Mouse (Mus musculus) neural tube, embryonic 15.5 days (tissue): ENCODE results near the gene Cdk19. TPM values are rescaled to one million over a fixed set of nuclear protein-coding genes. Genes with fewer than 3 reads are reported as not detected.

Experiments
- ATAC-seq: fragments of 200-750 bp; cut with Nextera tagmentation; 2 replicates; pipeline ENCODE4 v1.8.0; 2017; ENCODE audit warnings: mild to moderate bottlenecking, moderate TSS enrichment, moderate library complexity; ENCODE audit not compliant: low FRiP score
- H3K27ac ChIP-seq: fragments of 300-500 bp; sonication (generic); replicated peaks from 2 replicates; pipeline ENCODE4 v1.5.1; 2015; ENCODE audit warnings: mild to moderate bottlenecking, inconsistent platforms
- H3K27me3 ChIP-seq: fragments of 300-500 bp; sonication (generic); replicated peaks from 2 replicates; pipeline ENCODE4 v1.6.1; 2015; ENCODE audit warnings: inconsistent platforms
- H3K36me3 ChIP-seq: fragments of 300-500 bp; sonication (generic); 2 replicates; pipeline ENCODE4 v1.6.1; 2015; ENCODE audit warnings: inconsistent platforms
- H3K4me1 ChIP-seq: fragments of 300-500 bp; sonication (generic); 2 replicates; pipeline ENCODE4 v1.6.1; 2015; ENCODE audit warnings: inconsistent platforms
- H3K4me2 ChIP-seq: fragments of 300-500 bp; sonication (generic); 2 replicates; pipeline ENCODE4 v1.6.1; 2015; ENCODE audit warnings: inconsistent platforms, mild to moderate bottlenecking, moderate library complexity
- H3K4me3 ChIP-seq: fragments of 300-500 bp; sonication (generic); replicated peaks from 2 replicates; pipeline ENCODE4 v1.5.1; 2015; ENCODE audit warnings: mild to moderate bottlenecking, inconsistent platforms
- H3K9ac ChIP-seq: fragments of 300-500 bp; sonication (generic); replicated peaks from 2 replicates; pipeline ENCODE4 v1.6.1; 2015; ENCODE audit warnings: mild to moderate bottlenecking, inconsistent platforms
- H3K9me3 ChIP-seq: fragments of 300-500 bp; sonication (generic); replicated peaks from 2 replicates; pipeline ENCODE4 v1.6.1; 2016; ENCODE audit warnings: inconsistent platforms
- WGBS: fragments of 180-500 bp; shearing (Covaris S2); methylation state at CpG from one replicate; pipeline ENCODE4 v1.1.7; 2015; ENCODE audit warnings: mixed read lengths; 5-methylcytosine and 5-hydroxymethylcytosine counted together
- polyA plus RNA-seq: library from polyadenylated mRNA; unstranded; fragments of >200 nt; fragmentation: Nextera tagmentation; extraction: Ambion mirVana; gene quantifications from 2 replicates; pipeline ENCODE4 v1.2.1, GENCODE M21; 2015

The Cdk19 gene
- polyA plus RNA-seq, 1 experiment from 2014 or later = 9.7 TPM

DNA sequence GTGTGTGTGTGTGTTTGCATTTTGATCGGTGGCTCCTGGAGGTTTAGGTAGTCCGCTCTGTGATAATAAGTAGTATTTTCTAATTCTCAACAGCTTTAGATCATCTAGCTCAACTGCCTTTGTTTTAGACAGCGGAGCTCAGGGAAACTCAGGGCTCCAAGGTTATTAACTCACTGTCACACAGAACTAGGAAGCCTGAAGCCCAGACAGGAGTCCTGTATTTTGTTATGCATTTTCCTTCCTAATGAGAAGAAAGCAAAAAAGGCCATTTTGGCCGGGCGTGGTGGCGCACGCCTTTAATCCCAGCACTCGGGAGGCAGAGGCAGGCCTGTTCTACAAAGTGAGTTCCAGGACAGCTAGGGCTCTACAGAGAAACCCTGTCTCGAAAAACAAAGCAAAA, 14.7 kb downstream of the Cdk19 start:
- Histone ChIP-seq H3K36me3 (no peaks in the 10 kb centered on the region), H3K4me3 (no peak overlapping the region), H3K27me3 (no peaks in the 10 kb centered on the region), H3K4me1 (peaks cover 18% of the 10 kb centered on the region), H3K9ac (no peak overlapping the region), H3K4me2 (no peak overlapping the region), H3K27ac (no peak overlapping the region), H3K9me3 (no peaks in the 10 kb centered on the region)
- ATAC-seq = no peak
- WGBS = 84% methylated on average over 9 of the region's 9 CpGs

DNA sequence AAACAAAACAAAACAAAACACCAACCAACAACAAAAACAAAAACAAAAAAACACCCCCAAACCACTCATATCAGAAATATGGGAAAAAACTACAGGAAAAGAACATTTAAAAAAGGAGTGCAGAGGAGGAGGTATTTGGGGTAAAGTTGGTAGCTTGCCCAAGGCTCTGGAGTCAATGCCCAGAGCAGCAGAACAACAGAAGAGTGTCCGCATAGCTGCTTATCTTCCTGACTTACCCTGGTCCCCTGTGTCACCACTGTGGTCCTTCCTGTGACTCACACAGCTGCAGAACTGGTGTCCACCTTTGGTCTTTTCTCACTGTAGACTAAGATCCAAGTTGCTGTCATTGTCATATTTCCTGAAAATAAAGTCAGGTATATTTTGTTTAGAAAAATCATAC, 15.2 kb downstream of the Cdk19 start:
- no peak for ATAC-seq
- Histone ChIP-seq H3K36me3 (no peaks in the 10 kb centered on the region), H3K9me3 (no peaks in the 10 kb centered on the region), H3K27me3 (no peaks in the 10 kb centered on the region), H3K4me1 (peaks cover 18% of the 10 kb centered on the region), H3K4me2 (no peak overlapping the region), H3K9ac (no peak overlapping the region), H3K4me3 (no peak overlapping the region), H3K27ac (no peak overlapping the region)
- WGBS = 83% methylated on average over 1 of the region's 1 CpGs

DNA sequence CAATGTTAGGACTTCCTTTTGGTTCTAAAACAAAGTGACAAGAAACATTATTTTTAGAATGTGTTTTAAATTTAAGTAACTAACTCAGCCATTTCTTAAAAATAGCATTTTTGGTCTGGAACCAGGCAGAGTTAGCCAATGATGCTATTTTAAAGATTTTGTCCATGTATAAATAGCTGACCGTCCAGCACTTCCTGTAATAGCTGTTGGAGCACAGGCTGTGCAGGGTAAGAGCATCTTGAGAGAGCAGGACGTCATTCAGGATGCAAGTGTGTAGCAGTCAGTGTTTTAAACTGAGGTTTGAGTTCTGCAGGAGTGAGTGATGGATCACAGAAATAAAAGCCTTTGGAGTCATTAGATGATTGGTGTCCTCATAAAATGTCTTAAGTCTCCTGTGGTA, 18.8 kb downstream of the Cdk19 start:
- no peaks in the 10 kb centered on the region for H3K9me3 ChIP-seq
- no peaks in the 10 kb centered on the region for H3K4me1 ChIP-seq
- H3K27me3 ChIP-seq = no peaks in the 10 kb centered on the region
- no peaks in the 10 kb centered on the region for H3K36me3 ChIP-seq
- no peak overlapping the region for H3K4me2 ChIP-seq
- H3K9ac ChIP-seq = no peak overlapping the region
- H3K4me3 ChIP-seq = no peak overlapping the region
- 57% methylated on average over 2 of the region's 2 CpGs for WGBS
- ATAC-seq = no peak
- H3K27ac ChIP-seq = no peak overlapping the region

DNA sequence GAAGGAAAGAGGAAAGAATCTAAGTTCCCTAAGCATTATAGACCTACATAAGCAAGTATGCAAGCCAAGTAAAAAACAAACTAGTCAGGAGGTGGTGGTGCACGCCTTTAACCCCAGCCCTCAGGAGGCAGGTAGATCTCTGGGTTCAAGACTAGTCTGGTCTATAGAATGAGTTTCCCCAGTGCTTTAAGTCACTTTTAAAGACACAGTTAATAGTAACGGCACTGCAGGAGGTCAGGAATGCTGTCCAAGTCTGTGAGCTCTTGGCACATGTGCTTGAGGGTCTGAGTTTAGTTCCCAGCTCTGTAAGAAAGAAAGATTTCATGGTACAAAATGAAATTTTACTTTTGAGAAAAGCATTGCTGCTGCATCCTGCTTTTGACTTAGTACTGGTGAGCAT, 19.8 kb downstream of the Cdk19 start:
- no peak overlapping the region for H3K4me3 ChIP-seq
- peaks cover 3% of the 10 kb centered on the region for H3K4me1 ChIP-seq
- no peak for ATAC-seq
- no peak overlapping the region for H3K27ac ChIP-seq
- H3K9ac ChIP-seq = no peak overlapping the region
- H3K27me3 ChIP-seq = no peaks in the 10 kb centered on the region
- WGBS = 70% methylated on average over 2 of the region's 2 CpGs
- H3K36me3 ChIP-seq = no peaks in the 10 kb centered on the region
- no peak overlapping the region for H3K4me2 ChIP-seq
- H3K9me3 ChIP-seq = no peaks in the 10 kb centered on the region

DNA sequence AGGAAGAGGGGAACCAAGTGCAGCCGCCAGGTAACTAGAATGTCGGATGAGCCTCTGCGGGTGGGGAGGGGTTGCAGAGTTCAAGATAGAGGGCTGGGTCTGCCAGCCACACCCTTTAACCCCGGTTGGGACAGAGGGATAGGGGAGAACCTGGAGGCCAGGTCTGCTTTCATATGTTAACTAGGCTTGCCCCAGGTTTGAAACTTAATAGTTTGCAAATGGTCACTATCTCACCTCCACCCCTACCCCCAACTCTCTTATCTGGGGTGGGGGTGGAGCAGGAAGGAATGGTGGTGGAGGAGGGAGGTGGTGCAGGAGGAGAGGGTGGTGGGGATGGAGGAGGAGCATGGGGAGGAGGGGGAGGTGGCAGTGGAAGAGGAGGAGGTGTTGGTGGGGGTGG, 23.6 kb downstream of the Cdk19 start:
- H3K9ac ChIP-seq = no peak overlapping the region
- H3K4me3 ChIP-seq = no peak overlapping the region
- no peaks in the 10 kb centered on the region for H3K27me3 ChIP-seq
- no peak overlapping the region for H3K4me2 ChIP-seq
- H3K36me3 ChIP-seq = no peaks in the 10 kb centered on the region
- no peaks in the 10 kb centered on the region for H3K9me3 ChIP-seq
- no peak for ATAC-seq
- WGBS = 27% methylated on average over 4 of the region's 4 CpGs
- peaks cover 10% of the 10 kb centered on the region for H3K4me1 ChIP-seq
- H3K27ac ChIP-seq = no peak overlapping the region

DNA sequence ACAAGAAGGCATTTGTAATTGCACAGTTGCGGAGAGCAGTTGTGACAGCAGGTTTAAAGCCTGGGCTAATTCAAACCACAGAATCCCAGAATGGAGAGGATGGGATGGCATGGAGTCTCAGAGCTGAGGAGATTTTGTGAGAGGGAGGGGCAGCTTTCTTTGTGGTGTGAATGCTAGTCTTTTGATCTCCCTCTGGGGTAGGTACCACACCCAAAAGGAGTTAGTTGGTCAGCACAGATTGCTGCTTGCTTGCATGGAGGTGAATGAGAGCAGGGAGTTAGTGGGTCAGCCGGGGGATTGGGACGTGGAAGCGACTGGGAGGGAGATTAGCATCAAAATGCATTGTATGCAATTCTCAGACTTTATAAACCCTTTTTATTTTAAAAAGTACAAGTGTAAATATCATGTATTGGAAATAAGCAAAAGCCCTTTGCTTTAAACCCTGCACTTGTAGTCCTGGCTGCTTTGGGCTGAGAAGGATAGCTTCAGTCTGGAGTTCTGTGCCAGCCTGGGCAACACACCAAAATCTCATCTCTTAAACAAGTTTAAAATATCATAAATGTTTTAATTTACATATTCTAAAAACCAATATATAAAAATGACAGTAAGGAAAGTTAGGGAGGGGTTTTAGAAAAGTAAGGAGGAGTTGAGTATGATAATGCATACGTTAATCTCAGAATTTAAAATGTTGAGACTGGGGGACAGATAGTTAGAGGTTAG, 25.4 kb downstream of the Cdk19 start:
- no peak overlapping the region for H3K4me2 ChIP-seq
- no peaks in the 10 kb centered on the region for H3K27me3 ChIP-seq
- H3K27ac ChIP-seq = 0 out of 2 replicates have a peak overlapping the region, but pooled peaks have one; percentile 4
- H3K36me3 ChIP-seq = no peaks in the 10 kb centered on the region
- no peak for ATAC-seq
- peaks cover 10% of the 10 kb centered on the region for H3K4me1 ChIP-seq
- no peak overlapping the region for H3K4me3 ChIP-seq
- WGBS = 47% methylated on average over 5 of the region's 5 CpGs
- no peak overlapping the region for H3K9ac ChIP-seq
- no peaks in the 10 kb centered on the region for H3K9me3 ChIP-seq

DNA sequence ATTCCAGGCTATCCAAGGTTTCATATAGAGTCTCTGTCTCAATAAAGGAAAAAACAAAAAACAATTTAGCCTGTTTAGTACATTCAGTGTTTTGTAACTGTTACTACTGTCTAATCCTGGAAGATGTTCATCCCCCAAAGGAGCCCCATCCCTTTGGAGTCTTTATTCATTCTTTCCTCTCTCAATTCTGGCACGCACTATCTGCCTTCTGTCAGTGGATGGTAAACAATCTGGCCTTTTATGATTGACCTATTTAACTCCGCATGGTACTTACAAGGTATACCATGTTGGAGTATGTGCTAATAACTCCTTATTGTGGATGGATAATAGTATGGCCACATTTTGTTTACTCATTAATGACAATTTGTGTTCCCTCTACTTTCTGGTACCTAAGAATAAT, 26.6 kb downstream of the Cdk19 start:
- Histone ChIP-seq H3K4me3 (no peak overlapping the region), H3K4me2 (no peak overlapping the region), H3K9me3 (no peaks in the 10 kb centered on the region), H3K4me1 (peaks cover 10% of the 10 kb centered on the region), H3K27ac (no peak overlapping the region), H3K27me3 (no peaks in the 10 kb centered on the region), H3K36me3 (no peaks in the 10 kb centered on the region), H3K9ac (no peak overlapping the region)
- no peak for ATAC-seq
- 76% methylated on average over 2 of the region's 2 CpGs for WGBS

DNA sequence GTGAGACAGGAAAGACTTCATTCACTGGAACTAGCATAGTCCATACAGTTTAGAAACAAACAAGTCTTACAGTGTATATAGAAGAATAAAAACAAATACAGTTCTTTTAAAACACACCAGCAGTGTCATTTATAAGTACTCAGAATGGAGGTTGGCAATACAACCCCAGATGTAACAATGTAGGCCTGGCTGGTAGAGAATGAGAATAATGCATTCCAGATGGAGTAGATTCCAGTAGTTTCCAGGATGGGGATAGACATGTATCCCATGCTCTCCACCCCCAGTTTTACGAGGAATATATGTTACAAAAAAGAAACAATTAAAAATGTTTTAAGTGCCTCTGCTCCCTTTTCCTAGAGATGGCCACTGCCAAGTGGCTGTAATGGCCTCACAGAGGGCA, 29.2 kb downstream of the Cdk19 start:
- Histone ChIP-seq H3K4me3 (no peak overlapping the region), H3K27ac (no peak overlapping the region), H3K4me2 (no peak overlapping the region), H3K27me3 (no peaks in the 10 kb centered on the region), H3K9me3 (no peaks in the 10 kb centered on the region), H3K36me3 (no peaks in the 10 kb centered on the region), H3K4me1 (peaks cover 20% of the 10 kb centered on the region), H3K9ac (no peak overlapping the region)
- no peak for ATAC-seq
- 88% methylated on average over 1 of the region's 1 CpGs for WGBS

DNA sequence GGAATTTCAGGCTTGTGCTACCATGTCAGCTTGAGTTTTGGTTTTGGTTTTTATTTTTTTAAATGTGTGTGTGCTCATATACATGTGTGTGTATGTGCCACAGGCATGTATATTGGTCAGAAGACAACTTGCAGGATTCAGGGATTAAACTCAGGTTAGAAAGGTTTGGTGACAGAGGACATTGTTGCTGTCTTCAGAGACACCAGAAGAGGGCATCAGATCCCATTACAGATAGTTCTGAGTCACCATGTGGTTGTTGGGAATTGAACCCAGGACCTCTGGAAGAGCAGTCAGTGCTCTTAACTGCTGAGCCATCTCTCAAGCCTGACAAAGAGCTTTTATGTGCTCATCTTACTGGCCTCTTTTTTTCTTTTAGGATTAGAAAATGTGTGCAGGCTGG, 30.8 kb downstream of the Cdk19 start:
- Histone ChIP-seq H3K4me3 (no peak overlapping the region), H3K27me3 (no peaks in the 10 kb centered on the region), H3K9me3 (no peaks in the 10 kb centered on the region), H3K9ac (no peak overlapping the region), H3K4me2 (no peak overlapping the region), H3K27ac (no peak overlapping the region), H3K4me1 (peaks cover 10% of the 10 kb centered on the region), H3K36me3 (no peaks in the 10 kb centered on the region)
- ATAC-seq = no peak

DNA sequence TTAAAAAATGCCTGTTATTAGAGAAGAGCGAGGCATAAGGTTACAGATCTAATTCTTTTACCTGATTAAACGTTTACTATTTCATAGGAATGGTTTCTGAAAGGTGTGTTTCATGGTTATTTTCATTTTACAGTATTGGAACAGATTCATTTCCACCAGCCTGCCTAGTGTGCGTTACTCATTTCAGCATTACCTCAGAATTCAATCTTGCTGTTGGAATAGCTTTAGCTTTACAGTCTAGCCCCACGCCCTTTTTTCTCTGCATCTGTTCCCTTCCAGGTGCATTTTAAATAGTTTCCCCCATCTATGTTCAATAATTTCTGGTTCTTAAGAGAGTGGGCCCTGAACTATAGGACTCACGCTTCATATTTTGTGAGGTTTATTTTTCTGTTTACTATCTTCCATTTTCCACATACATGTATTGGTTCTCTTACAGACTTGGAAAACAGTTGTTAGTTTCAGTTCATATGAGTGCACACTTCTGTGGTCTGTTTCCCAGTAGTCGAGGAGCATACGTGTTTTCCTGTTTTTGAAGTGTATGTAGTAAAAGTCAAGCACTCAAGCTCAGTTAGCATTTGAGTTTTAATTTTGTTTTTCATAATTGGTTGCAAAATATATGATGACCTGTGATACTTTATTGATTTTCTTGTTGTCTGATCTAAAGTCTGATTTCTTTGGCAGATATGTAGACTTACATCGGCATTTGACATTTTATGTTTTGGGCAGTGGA, 32.0 kb downstream of the Cdk19 start:
- H3K9ac ChIP-seq = no peak overlapping the region
- H3K36me3 ChIP-seq = no peaks in the 10 kb centered on the region
- no peak overlapping the region for H3K4me3 ChIP-seq
- H3K4me1 ChIP-seq = peaks cover 11% of the 10 kb centered on the region
- H3K4me2 ChIP-seq = no peak overlapping the region
- no peaks in the 10 kb centered on the region for H3K9me3 ChIP-seq
- H3K27me3 ChIP-seq = no peaks in the 10 kb centered on the region
- no peak for ATAC-seq
- 82% methylated on average over 8 of the region's 8 CpGs for WGBS
- H3K27ac ChIP-seq = peak overlapping the region; percentile 65

DNA sequence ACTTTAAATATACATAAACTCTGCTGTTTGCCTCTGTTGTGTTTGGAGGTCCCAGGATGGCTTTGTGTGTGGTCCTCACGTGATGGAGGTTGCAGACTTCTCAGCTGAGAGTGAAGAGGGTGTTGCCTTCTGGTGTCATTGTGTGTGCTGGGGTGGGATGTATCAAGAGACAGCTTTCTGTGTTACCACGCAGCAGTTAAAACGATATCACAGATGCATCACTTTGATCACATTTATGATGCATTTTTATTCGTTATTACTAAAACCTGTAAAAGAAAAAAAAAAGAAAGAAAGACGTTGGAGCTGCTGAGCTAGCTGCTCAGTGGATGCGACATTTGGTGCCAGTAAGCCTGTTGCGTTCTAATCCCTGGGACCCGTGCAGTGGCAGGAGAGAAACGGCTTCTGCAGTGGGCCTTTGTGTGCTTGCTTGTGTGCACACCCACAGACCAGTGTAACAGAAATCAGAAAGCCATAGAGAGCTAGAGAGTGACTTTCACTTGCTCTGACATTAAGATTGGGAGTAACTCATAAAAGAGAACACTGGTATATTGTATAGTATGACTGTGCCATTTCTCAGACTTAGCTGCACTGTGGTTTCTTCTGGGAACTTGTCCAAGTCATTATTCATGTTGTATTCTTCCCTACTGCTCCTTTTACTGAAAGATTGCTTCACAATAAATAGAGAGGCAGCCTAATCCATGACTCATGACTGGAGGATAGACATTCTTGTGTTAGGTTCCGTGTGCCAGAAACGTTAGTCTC, 32.7 kb downstream of the Cdk19 start:
- peak; percentile 69 for ATAC-seq
- Histone ChIP-seq H3K27ac (peak overlapping the region; percentile 65), H3K36me3 (no peaks in the 10 kb centered on the region), H3K4me2 (peak overlapping the region; percentile 25), H3K9me3 (no peaks in the 10 kb centered on the region), H3K9ac (no peak overlapping the region), H3K27me3 (no peaks in the 10 kb centered on the region), H3K4me3 (no peak overlapping the region), H3K4me1 (peaks cover 13% of the 10 kb centered on the region)
- 26% methylated on average over 11 of the region's 11 CpGs for WGBS

DNA sequence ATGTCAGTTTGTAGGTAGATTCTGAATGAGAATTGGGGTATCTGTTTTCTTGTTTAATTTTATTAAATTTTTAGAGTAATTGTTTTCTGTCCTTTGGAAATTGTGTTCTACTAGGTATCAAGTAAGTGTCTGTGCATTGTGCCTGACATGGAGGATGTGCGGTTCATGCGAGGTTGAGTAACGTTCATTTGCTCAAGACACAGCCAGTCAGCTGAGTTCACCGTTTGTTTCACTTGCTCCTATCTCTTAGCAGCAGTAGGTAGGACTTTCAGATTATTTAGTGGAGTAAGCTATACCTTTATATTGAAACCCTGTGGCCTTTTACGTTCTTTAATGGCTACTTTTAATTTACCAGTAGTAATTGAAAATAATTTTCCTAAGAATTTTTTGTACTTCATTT, 34.4 kb downstream of the Cdk19 start:
- no peak overlapping the region for H3K4me2 ChIP-seq
- no peaks in the 10 kb centered on the region for H3K9me3 ChIP-seq
- 94% methylated on average over 5 of the region's 5 CpGs for WGBS
- no peak overlapping the region for H3K4me3 ChIP-seq
- no peaks in the 10 kb centered on the region for H3K27me3 ChIP-seq
- no peaks in the 10 kb centered on the region for H3K36me3 ChIP-seq
- no peak overlapping the region for H3K27ac ChIP-seq
- no peak for ATAC-seq
- H3K9ac ChIP-seq = no peak overlapping the region
- H3K4me1 ChIP-seq = peaks cover 13% of the 10 kb centered on the region
